15 mouse cellular contexts compared by ENCODE assay signal in the genomic region with DNA sequence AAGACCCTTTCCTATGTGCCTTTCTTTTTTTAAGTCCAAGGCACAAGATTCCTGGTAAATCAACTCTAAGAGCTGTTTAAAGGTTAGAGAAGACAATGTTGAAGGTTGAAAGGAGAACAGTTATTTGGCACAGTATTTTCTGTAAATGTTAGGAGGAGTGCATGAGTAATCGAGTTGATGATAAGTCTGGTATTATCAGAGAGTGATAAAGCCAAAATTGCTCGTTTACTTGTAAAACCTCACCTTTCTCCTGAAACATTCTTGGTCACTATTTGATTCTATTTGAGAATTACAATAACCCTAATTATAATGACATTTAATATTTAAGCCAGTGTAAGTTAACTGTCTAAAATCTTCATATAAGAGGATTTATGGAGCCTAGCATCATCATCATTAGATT.
"Had no signal": no experiment of that assay in that cellular context is flagged by ENCODE, and none has a peak within 500 bp of the region (broad histone marks: within the 10 kb centered on the region; RNA-seq: fewer than 3 reads in every experiment).

No protein-coding gene starts in this region.

- H3K9me3 ChIP-seq: neural tube, embryonic 12.5 days; neural tube, embryonic 13.5 days; neural tube, embryonic 15.5 days; stomach, embryonic 15.5 days had no signal

- H3K36me3 ChIP-seq: neural tube, embryonic 12.5 days; neural tube, embryonic 13.5 days; neural tube, embryonic 15.5 days; stomach, embryonic 15.5 days had no signal

- DNase-seq: retina, postnatal 1 day; right cerebral cortex, adult 18-20 months; right cerebral cortex, postnatal 14 days; right cerebral cortex, postnatal 25 days; right cerebral cortex, postnatal 4 days; spleen, adult 18-20 months; thymus, adult 18-20 months; thymus, adult 2 months; thymus, postnatal 25 days; thymus, postnatal 36 days had no signal

- H3K4me2 ChIP-seq: neural tube, embryonic 12.5 days; neural tube, embryonic 13.5 days; neural tube, embryonic 15.5 days; stomach, embryonic 15.5 days had no signal

- H3K27ac ChIP-seq: neural tube, embryonic 12.5 days; neural tube, embryonic 13.5 days; neural tube, embryonic 15.5 days; stomach, embryonic 15.5 days; stomach, postnatal 0 days had no signal

- H3K27me3 ChIP-seq: neural tube, embryonic 13.5 days; neural tube, embryonic 15.5 days; stomach, embryonic 15.5 days had no signal

- H3K4me3 ChIP-seq: neural tube, embryonic 12.5 days; neural tube, embryonic 13.5 days; neural tube, embryonic 15.5 days; stomach, embryonic 15.5 days had no signal

- H3K9ac ChIP-seq: neural tube, embryonic 12.5 days; neural tube, embryonic 13.5 days; neural tube, embryonic 15.5 days; stomach, embryonic 15.5 days had no signal

- H3K4me1 ChIP-seq: neural tube, embryonic 12.5 days had no signal
